Mouse (Mus musculus): ENCODE measurements around the gene Btn2a2.

- TF ChIP-seq CTCF (IDR thresholded peaks at IDR 0.05; ENCODE audit: low read depth, low read length) (no peak), POLR2AphosphoS5 (IDR thresholded peaks at IDR 0.05; ENCODE audit: insufficient replicate concordance, low read depth, low read length) (no peak), GATA1 (IDR thresholded peaks at IDR 0.05; ENCODE audit: borderline replicate concordance, low read length) (no peak), TAL1 (conservative IDR thresholded peaks at IDR 0.05; ENCODE audit: low read depth, low read length) (no peak), GATA2 (IDR thresholded peaks at IDR 0.05; ENCODE audit: borderline replicate concordance, low read depth, low read length) (no peak)
Observed at GRCm38 (mm10) chr13:23491990-23492389, 3.3 kb upstream of the Btn2a2 start.

All from G1E (cell line).